Mouse (Mus musculus) spleen, postnatal 10 days (tissue): ENCODE measurements around the gene Hsf4.
A peak's percentile ranks its signal among the peaks of the same experiment; 100 is the strongest.
"Not testable (repeated sequence)": the region's sequence is repeated elsewhere in the genome, so short reads cannot be mapped to it uniquely, and the experiment has no call there.

Experiments used
- DNase-seq, 2 experiments: peaks; one replicate each; pipeline ENCODE4 v3.0.0; 2021 to 2022; ENCODE audit warnings: low spot score in 2 of 2

Gene Hsf4

GRCm38 (mm10) chr8:105269461-105269947 lies at the start of gene Hsf4:
Gene Hsf4, plus strand, starts transcription at chr8:105269801.
- peak in 1 of 2 experiments; percentile 40 for DNase-seq

- no peak for DNase-seq
Measured at GRCm38 (mm10) chr8:105223850-105224249, 45.8 kb upstream of the Hsf4 start.

GRCm38 (mm10) chr8:105224413-105225271 lies 45.0 kb upstream of the Hsf4 start, which contains the start of gene D230025D16Rik:
Gene D230025D16Rik, plus strand, starts transcription at chr8:105225145.
- peak; percentile 97 for DNase-seq

GRCm38 (mm10) chr8:105225272-105225593 lies 44.4 kb upstream of the Hsf4 start:
- no peak for DNase-seq

- peak in 1 of 2 experiments; percentile 11 for DNase-seq
Measured at GRCm38 (mm10) chr8:105225917-105226316, 43.7 kb upstream of the Hsf4 start.

- no peak for DNase-seq
Measured at GRCm38 (mm10) chr8:105231503-105232320, 37.9 kb upstream of the Hsf4 start.

GRCm38 (mm10) chr8:105232321-105232693 lies 37.3 kb upstream of the Hsf4 start:
- DNase-seq, result not testable (repeated sequence)

- no peak for DNase-seq
Measured at GRCm38 (mm10) chr8:105233126-105233935, 36.3 kb upstream of the Hsf4 start.

GRCm38 (mm10) chr8:105235206-105235605 lies 34.4 kb upstream of the Hsf4 start:
- no peak for DNase-seq

- DNase-seq, result no peak
Measured at GRCm38 (mm10) chr8:105237442-105238142, 32.0 kb upstream of the Hsf4 start.

- DNase-seq, result no peak
Measured at GRCm38 (mm10) chr8:105241016-105241415, 28.6 kb upstream of the Hsf4 start.

- DNase-seq, result no peak
Measured at GRCm38 (mm10) chr8:105251954-105252353, 17.6 kb upstream of the Hsf4 start.

- no peak for DNase-seq
Measured at GRCm38 (mm10) chr8:105252680-105253537, 16.7 kb upstream of the Hsf4 start.

GRCm38 (mm10) chr8:105253766-105254151 lies 15.8 kb upstream of the Hsf4 start:
- no peak for DNase-seq

GRCm38 (mm10) chr8:105254152-105254965 lies 15.2 kb upstream of the Hsf4 start:
- peak; percentile 88 to 96 for DNase-seq

- DNase-seq, result peak in 1 of 2 experiments; percentile 74
Measured at GRCm38 (mm10) chr8:105254966-105255350, 14.6 kb upstream of the Hsf4 start, which contains the start of gene B3gnt9. Gene B3gnt9, minus strand, starts transcription at chr8:105255153.

GRCm38 (mm10) chr8:105257318-105258114 lies 12.1 kb upstream of the Hsf4 start:
- no peak for DNase-seq
